Mouse (Mus musculus) lung, adult 2 months (tissue): ENCODE measurements around the gene Lsm14a. TPM values are rescaled to one million over a fixed set of nuclear protein-coding genes. Genes with fewer than 3 reads are reported as not detected.
A peak's percentile ranks its signal among the peaks of the same experiment; 100 is the strongest.

Experiments
- DNase-seq: peaks from one replicate; pipeline ENCODE4 v3.0.0; 2022
- H3K4me1 ChIP-seq: fragments of 200-500 bp; 2 replicates; pipeline ENCODE4 v1.6.1; 2011; ENCODE audit warnings: low read length; ENCODE audit not compliant: control insufficient read depth, insufficient read depth
- H3K4me3 ChIP-seq: fragments of 200-500 bp; replicated peaks from 2 replicates; pipeline ENCODE3; 2011; ENCODE audit warnings: low read depth, mild to moderate bottlenecking, control low read depth, low read length; ENCODE audit errors: extremely low read depth
- CTCF ChIP-seq: fragments of 200-500 bp; IDR thresholded peaks from 2 replicates; pipeline ENCODE4 v1.5.1; 2011; ENCODE audit warnings: mild to moderate bottlenecking, low read length, control low read depth; ENCODE audit not compliant: insufficient read depth
- POLR2A ChIP-seq: fragments of 200-500 bp; IDR thresholded peaks from 2 replicates; pipeline ENCODE4 v1.6.1; 2011; ENCODE audit warnings: low read depth, mild to moderate bottlenecking, control low read depth, low read length, borderline replicate concordance; ENCODE audit errors: extremely low read depth
- WGBS: fragments of 180-500 bp; shearing (Covaris S2); methylation state at CpG from one replicate; pipeline ENCODE4 v1.1.7; 2018; 5-methylcytosine and 5-hydroxymethylcytosine counted together
- polyA plus RNA-seq: library from polyadenylated mRNA; depleted of rRNA; stranded (reverse); fragments of >200 nt; gene quantifications from 2 replicates; pipeline ENCODE4 v1.2.3, GENCODE M21; 2012

Lsm14a gene
- polyA plus RNA-seq, 1 experiment: 72.9 TPM

DNA sequence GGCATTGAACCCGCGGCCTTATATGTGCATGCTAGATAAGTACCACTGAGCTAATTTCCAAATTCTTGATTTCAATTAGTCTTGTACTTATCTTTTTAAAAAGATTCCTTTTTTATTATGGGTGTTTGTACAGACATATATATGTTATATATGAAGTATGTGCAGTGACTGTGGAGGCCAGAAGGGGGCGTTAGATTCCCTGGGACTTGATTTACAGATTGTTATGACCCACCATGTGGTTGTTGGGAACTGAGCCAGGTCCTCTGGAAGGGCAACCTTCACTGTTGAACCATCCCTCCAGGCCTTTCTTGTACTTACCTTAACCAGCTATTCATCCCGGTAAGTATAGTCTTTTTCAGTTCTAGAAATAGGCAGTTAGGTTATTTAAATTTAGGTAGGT is 780 bp downstream of the Lsm14a start:
- Histone ChIP-seq H3K4me3 (no peak overlapping the region), H3K4me1 (peaks cover 12% of the 10 kb centered on the region)
- no peak for DNase-seq
- WGBS: 68% methylated on average over 4 of the region's 4 CpGs
- TF ChIP-seq POLR2A: no peak
- no peak for TF ChIP-seq CTCF

DNA sequence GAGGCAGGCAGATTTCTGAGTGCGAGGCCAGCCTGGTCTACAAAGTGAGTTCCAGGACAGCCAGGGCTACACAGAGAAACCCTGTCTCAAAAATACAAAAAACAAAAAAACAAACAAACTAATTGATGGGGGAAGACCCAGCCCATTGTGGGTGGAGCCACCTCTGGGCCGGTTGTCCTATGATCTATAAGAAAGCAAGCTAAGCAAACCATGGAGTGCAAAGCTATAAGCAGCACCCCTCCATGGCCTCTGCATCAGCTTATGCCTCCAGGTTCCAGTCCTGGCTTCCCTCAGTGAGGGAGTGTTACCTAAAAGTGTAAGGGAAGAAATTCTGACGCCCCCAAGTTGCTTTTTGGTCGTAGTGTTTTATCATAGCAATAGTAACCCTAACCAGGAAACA is 1.4 kb downstream of the Lsm14a start:
- Histone ChIP-seq H3K4me3 (no peak overlapping the region), H3K4me1 (peaks cover 15% of the 10 kb centered on the region)
- no peak for DNase-seq
- TF ChIP-seq CTCF: no peak
- no peak for TF ChIP-seq POLR2A
- WGBS: 75% methylated on average over 4 of the region's 4 CpGs

DNA sequence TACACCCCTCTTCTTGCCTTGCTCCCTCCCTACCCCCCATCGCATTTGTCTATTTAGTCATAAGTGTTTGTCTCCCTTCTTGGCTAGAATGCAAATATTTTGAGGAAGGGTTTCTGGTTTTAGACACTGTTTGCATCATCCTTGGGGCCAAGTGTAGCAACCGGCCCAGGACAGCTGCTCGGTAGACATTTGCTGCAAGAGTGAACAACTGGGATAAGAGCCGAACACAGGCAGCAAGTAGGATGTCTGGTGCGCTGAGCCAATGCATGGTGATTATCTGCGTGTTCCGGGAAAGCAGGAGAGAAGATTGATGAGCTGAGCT is 2.3 kb downstream of the Lsm14a start:
- TF ChIP-seq CTCF: no peak
- TF ChIP-seq POLR2A: no peak
- Histone ChIP-seq H3K4me1 (peaks cover 17% of the 10 kb centered on the region), H3K4me3 (no peak overlapping the region)
- DNase-seq: no peak
- WGBS: 31% methylated on average over 7 of the region's 7 CpGs

DNA sequence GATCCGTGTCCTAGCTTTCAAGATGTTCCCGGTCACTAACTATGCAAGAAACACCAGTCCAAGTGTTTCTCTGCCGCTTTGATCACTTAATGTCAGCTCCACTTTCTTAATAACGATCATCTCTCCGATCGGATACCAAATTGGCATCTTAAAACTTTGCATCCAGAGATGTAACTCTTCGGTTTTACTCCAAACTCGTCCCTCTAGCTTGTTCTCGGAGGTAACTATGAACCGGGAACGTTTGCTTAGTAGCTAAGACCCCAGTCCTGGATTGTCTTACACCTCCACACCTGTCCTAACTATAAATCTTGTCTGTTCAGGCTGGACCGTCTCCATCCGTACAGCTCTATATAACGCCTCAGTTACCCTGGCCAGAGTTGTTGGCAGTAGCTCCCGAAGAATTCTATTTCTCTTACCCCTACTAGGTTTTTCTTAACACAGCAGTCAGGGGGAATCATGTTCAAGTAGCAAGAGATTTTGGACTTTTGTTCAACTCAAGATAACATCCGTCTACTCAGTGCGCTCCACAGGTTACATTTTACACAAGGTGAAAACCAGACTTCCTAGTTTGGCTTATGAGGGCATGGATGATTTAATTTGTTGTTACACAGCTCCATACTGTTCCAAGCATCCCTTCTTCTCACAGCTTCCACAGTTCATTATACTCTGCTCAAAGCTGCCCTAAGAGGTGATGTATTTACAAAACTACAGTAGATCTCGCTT is 2.8 kb downstream of the Lsm14a start:
- TF ChIP-seq CTCF (no peak), POLR2A (no peak)
- DNase-seq: no peak
- WGBS: 4% methylated on average over 18 of the region's 18 CpGs
- Histone ChIP-seq H3K4me3 (peak overlapping the region; percentile 87), H3K4me1 (peaks cover 17% of the 10 kb centered on the region)

DNA sequence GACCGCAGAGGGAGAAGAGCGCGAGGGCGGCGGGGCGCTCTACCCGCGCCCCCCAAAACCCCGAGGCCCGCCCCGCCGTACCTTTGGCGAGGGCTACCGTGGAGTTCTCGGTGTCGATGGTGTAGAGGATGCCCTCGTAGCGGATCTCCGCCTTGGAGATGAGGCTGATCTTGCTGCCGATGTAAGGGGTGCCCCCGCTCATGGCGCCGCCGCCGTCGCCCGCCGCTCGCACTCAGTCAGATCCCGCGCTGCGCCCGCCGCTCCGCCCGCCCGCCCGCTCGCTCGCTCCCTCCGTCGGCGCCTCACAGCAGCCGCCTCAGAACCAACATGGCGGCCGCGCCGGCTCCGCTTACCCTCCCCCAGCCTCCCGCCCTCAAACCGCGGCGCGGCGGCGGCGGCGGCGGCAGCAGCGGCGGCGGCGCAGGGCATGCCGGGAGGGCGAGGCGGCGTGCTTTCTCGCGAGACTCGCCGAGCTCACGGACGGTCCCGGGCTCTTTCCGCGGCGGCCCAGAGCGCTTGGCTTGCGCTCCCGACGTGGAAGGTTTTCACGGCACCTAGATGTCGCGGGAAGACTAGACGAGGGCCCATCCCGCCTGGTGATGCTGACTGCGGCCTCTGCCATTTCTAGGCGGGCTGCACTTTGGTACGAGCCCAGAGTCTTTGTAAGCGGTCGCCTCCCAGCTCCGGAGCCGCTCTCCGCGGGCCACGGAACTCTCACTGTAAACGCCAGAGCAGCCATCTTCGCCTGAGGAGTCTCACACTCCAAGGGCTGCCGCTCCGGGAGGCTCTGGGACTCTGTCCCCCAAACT is 3.6 kb downstream of the Lsm14a start:
- DNase-seq: peak; percentile 96
- Histone ChIP-seq H3K4me1 (peaks cover 17% of the 10 kb centered on the region), H3K4me3 (peak overlapping the region; percentile 91)
- under 1% methylated on average over 100 of the region's 100 CpGs for WGBS
- TF ChIP-seq POLR2A (peak; percentile 99), CTCF (no peak)

DNA sequence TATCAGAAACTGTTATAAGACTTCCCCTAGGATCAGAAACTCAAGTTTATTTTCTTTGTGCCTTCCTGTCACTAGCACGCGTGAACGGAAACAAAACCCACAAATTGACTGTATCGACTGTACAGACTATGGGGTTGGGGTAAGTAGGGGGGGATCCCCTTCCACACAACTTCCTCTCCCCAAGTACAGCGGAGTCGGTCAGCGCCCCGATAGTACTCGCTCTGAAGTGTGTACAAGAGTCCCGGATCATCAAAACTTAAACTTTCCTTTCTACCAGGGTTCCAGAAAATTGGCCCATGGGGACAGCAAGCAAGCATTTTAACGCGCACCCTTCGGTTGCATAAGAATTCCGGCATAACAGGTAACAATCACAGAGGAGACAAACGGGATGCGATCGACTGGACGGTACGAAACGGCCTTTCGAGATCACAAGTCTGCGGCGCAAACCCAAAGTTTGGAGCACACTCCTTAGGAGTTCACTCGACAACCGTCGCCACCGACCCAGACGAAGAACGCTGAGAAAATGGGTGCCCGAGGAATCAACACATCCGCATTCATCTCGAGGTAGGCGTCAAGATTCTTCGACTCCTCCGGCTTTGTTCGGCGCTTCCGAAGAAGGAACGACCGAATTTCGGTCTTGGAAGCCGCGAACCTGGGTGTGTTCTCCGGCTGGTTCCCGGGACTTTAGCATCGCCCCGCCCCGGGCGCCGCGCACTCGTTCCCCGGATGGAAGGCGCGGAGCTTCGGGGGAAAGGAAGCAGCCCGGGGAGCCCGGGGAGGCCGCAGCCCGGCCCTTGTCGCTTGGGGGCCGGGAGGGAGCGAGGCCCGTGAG is 4.5 kb downstream of the Lsm14a start:
- WGBS: under 1% methylated on average over 64 of the region's 64 CpGs
- peak; percentile 80 for DNase-seq
- peak overlapping the region; percentile 91 for H3K4me3 ChIP-seq
- peaks cover 17% of the 10 kb centered on the region for H3K4me1 ChIP-seq
- TF ChIP-seq POLR2A: no peak
- TF ChIP-seq CTCF: no peak

DNA sequence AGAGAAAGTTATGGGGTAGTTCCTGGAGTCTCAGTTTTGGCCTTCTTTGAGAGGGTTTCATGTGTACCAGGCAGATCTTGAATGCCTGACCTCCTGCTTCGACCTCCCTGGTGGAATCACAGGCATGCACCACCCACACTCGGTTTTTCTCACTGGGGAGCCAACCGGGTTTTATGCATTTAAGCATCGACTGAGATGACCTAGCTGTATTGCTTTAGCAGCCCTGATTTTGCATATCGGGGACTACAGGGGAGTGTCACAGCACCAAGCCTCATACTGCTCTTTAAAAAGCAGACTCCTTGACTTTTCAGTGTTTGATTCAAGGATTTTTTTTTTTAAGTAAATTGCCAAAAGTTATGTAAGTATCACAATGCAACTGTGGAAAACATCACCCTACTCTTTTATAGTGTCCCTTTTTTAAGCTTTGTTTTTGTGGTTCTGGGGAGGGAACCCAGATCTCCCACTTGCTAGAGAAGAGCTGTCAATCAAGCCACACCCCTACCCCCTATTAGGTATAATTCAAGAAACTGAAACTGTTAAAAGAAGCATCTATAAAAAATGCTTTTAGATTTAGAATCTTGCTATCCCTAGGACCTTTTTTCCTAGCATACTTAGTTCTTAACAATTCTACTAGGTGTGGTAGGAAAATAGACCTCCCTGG is 5.2 kb downstream of the Lsm14a start:
- H3K4me3 ChIP-seq: peak overlapping the region; percentile 91
- no peak for DNase-seq
- peaks cover 17% of the 10 kb centered on the region for H3K4me1 ChIP-seq
- WGBS: 1% methylated on average over 5 of the region's 5 CpGs
- no peak for TF ChIP-seq POLR2A
- no peak for TF ChIP-seq CTCF

DNA sequence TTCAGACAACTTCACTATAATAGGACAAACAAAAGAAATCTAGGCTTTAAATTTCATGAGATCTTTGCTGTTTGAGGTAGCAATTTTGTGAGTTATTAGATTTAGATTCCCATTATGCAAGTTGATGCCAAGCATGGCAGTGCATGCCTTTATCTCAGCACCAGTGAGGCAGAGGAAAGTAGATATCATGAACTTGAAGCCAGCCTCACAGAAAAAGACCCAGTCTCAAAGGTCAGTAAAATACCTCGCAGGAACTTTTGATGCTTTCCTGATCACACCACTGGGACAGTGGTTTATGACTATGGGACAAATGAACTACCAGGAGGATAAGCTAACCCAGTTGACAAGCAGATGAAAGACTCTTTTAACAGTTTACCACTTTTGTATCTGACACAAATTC is 10.3 kb downstream of the Lsm14a start:
- DNase-seq: no peak
- 44% methylated on average over 1 of the region's 1 CpGs for WGBS
- TF ChIP-seq POLR2A (no peak), CTCF (no peak)
- Histone ChIP-seq H3K4me3 (no peak overlapping the region), H3K4me1 (peaks cover 24% of the 10 kb centered on the region)

DNA sequence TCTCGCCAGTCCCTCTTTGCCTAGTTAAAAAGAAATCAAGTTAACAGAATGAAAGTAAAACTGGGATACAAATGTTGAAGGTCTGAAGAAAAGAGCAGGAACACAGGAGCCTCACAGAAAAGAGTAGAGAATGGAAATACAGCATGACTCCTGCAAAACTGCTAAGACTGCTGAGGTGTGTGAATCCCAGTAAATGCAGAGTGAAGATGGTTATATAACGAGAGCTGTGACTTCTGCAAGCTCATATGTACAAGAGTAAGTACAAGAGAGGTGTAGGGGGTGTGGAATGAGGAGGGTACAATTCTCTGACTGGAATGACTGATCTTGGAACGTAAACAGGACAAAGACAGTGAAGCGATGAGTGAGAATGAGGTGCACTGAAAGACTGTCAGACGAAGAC is 11.4 kb downstream of the Lsm14a start:
- no peak for DNase-seq
- peaks cover 17% of the 10 kb centered on the region for H3K4me1 ChIP-seq

More for the DNA sequence above, 11.4 kb downstream of the Lsm14a start:
- TF ChIP-seq CTCF (no peak), POLR2A (no peak)
- H3K4me3 ChIP-seq: no peak overlapping the region
- WGBS: 65% methylated on average over 5 of the region's 5 CpGs
